Mouse (Mus musculus): ENCODE results near the gene Bola2. TPM values are rescaled to one million over a fixed set of nuclear protein-coding genes. Genes with fewer than 3 reads are reported as not detected.
A peak's percentile ranks its signal among the peaks of the same experiment; 100 is the strongest.
"Not testable (repeated sequence)": the region's sequence is repeated elsewhere in the genome, so short reads cannot be mapped to it uniquely, and the experiment has no call there.

Bola2 gene
- polyA plus RNA-seq, 2 experiments, result 50.4 to 122 TPM

- Histone ChIP-seq H3K27ac (replicated peaks; ENCODE audit: low read depth, low read length) (0 out of 2 replicates have a peak within 1 kb of the TSS, but pooled peaks have one; percentile 10), H3K9ac (ENCODE audit: low read depth, low read length, severe bottlenecking) (no peak within 1 kb of the TSS), H3K4me3 (replicated peaks; ENCODE audit: low read length) (no peak within 1 kb of the TSS), H3K36me3 (ENCODE audit: control insufficient read depth, insufficient read depth, low read length) (peaks cover 17% of the 10 kb centered on the region), H3K27me3 (ENCODE audit: control insufficient read depth, insufficient read depth, low read length) (no peaks in the 10 kb centered on the region), H3K4me1 (ENCODE audit: control insufficient read depth, insufficient read depth, low read length) (no peaks in the 10 kb centered on the region), H3K4me2 (replicated peaks; ENCODE audit: low read depth, low read length, severe bottlenecking) (no peak within 1 kb of the TSS), H3K9me3 (ENCODE audit: control insufficient read depth, low read length) (no peaks in the 10 kb centered on the region)
- WGBS, result 58% methylated on average over 1 of the region's 1 CpGs
- ATAC-seq (ENCODE audit: low FRiP score, low read depth) (0 out of 2 replicates have a peak, but pooled peaks have one; percentile 37), DNase-seq (ENCODE audit: low spot score) (peak; percentile 20)
- no peak for TF ChIP-seq POLR2A (IDR thresholded peaks at IDR 0.05; ENCODE audit: borderline replicate concordance, extremely low read depth, insufficient read depth, insufficient read length)
Measured at GRCm38 (mm10) chr7:126676207-126676606, 19.0 kb upstream of the Bola2 start, which contains the start of gene Sult1a1. Gene Sult1a1 (minus strand): TSS chr7:126676432.

GRCm38 (mm10) chr7:126676631-126677220 lies 18.5 kb upstream of the Bola2 start:
- Histone ChIP-seq H3K9ac (ENCODE audit: low read depth, low read length, severe bottlenecking) (no peak overlapping the region), H3K4me3 (replicated peaks; ENCODE audit: low read length) (no peak overlapping the region), H3K27ac (replicated peaks; ENCODE audit: low read depth, low read length) (no peak overlapping the region), H3K4me2 (replicated peaks; ENCODE audit: low read depth, low read length, severe bottlenecking) (no peak overlapping the region), H3K4me1 (ENCODE audit: control insufficient read depth, insufficient read depth, low read length) (no peaks in the 10 kb centered on the region), H3K9me3 (ENCODE audit: control insufficient read depth, low read length) (no peaks in the 10 kb centered on the region), H3K36me3 (ENCODE audit: control insufficient read depth, insufficient read depth, low read length) (peaks cover 12% of the 10 kb centered on the region; the same call in 1 of the 2 replicates), H3K27me3 (ENCODE audit: control insufficient read depth, insufficient read depth, low read length) (no peaks in the 10 kb centered on the region)
- DNase-seq (ENCODE audit: low spot score), result no peak
- ATAC-seq (ENCODE audit: low FRiP score, low read depth), result no peak
- 75% methylated on average over 4 of the region's 4 CpGs for WGBS
- no peak for TF ChIP-seq POLR2A (IDR thresholded peaks at IDR 0.05; ENCODE audit: borderline replicate concordance, extremely low read depth, insufficient read depth, insufficient read length)

- 77% methylated on average over 8 of the region's 8 CpGs for WGBS
- no peak overlapping the region for H3K27ac ChIP-seq (replicated peaks; ENCODE audit: low read depth, low read length)
- ATAC-seq (ENCODE audit: low FRiP score, low read depth) (no peak), DNase-seq (ENCODE audit: low spot score) (no peak)
- H3K4me1 ChIP-seq (ENCODE audit: control insufficient read depth, insufficient read depth, low read length), result no peaks in the 10 kb centered on the region
- peaks cover 4% of the 10 kb centered on the region; the same call in 1 of the 2 replicates for H3K36me3 ChIP-seq (ENCODE audit: control insufficient read depth, insufficient read depth, low read length)
- no peak overlapping the region for H3K9ac ChIP-seq (ENCODE audit: low read depth, low read length, severe bottlenecking)
- no peak overlapping the region for H3K4me3 ChIP-seq (replicated peaks; ENCODE audit: low read length)
- no peak overlapping the region for H3K4me2 ChIP-seq (replicated peaks; ENCODE audit: low read depth, low read length, severe bottlenecking)
- no peaks in the 10 kb centered on the region for H3K9me3 ChIP-seq (ENCODE audit: control insufficient read depth, low read length)
- TF ChIP-seq POLR2A (IDR thresholded peaks at IDR 0.05; ENCODE audit: borderline replicate concordance, extremely low read depth, insufficient read depth, insufficient read length), result no peak
- H3K27me3 ChIP-seq (ENCODE audit: control insufficient read depth, insufficient read depth, low read length), result no peaks in the 10 kb centered on the region
Measured at GRCm38 (mm10) chr7:126678545-126679341, 16.5 kb upstream of the Bola2 start.

GRCm38 (mm10) chr7:126679683-126680082 lies 15.5 kb upstream of the Bola2 start:
- 93% methylated on average over 5 of the region's 5 CpGs for WGBS

GRCm38 (mm10) chr7:126681221-126681620 lies 14.0 kb upstream of the Bola2 start:
- H3K9ac ChIP-seq (ENCODE audit: low read depth, low read length, severe bottlenecking), result no peak overlapping the region
- H3K36me3 ChIP-seq (ENCODE audit: control insufficient read depth, insufficient read depth, low read length), result no peaks in the 10 kb centered on the region; the same call in 1 of the 2 replicates
- no peaks in the 10 kb centered on the region for H3K9me3 ChIP-seq (ENCODE audit: control insufficient read depth, low read length)
- WGBS, result 95% methylated on average over 5 of the region's 5 CpGs
- TF ChIP-seq POLR2A (IDR thresholded peaks at IDR 0.05; ENCODE audit: borderline replicate concordance, extremely low read depth, insufficient read depth, insufficient read length), result no peak
- no peak for ATAC-seq (ENCODE audit: low FRiP score, low read depth)
- H3K4me3 ChIP-seq (replicated peaks; ENCODE audit: low read length), result no peak overlapping the region
- H3K4me1 ChIP-seq (ENCODE audit: control insufficient read depth, insufficient read depth, low read length), result no peaks in the 10 kb centered on the region
- no peak overlapping the region for H3K4me2 ChIP-seq (replicated peaks; ENCODE audit: low read depth, low read length, severe bottlenecking)
- H3K27me3 ChIP-seq (ENCODE audit: control insufficient read depth, insufficient read depth, low read length), result no peaks in the 10 kb centered on the region
- no peak overlapping the region for H3K27ac ChIP-seq (replicated peaks; ENCODE audit: low read depth, low read length)
- no peak for DNase-seq (ENCODE audit: low spot score)

More at GRCm38 (mm10) chr7:126679683-126680082, 15.5 kb upstream of the Bola2 start:
- no peak overlapping the region for H3K4me2 ChIP-seq (replicated peaks; ENCODE audit: low read depth, low read length, severe bottlenecking)
- ATAC-seq (ENCODE audit: low FRiP score, low read depth) (no peak), DNase-seq (ENCODE audit: low spot score) (no peak)
- H3K4me3 ChIP-seq (replicated peaks; ENCODE audit: low read length), result no peak overlapping the region
- no peaks in the 10 kb centered on the region for H3K27me3 ChIP-seq (ENCODE audit: control insufficient read depth, insufficient read depth, low read length)
- TF ChIP-seq POLR2A (IDR thresholded peaks at IDR 0.05; ENCODE audit: borderline replicate concordance, extremely low read depth, insufficient read depth, insufficient read length), result no peak
- no peaks in the 10 kb centered on the region for H3K9me3 ChIP-seq (ENCODE audit: control insufficient read depth, low read length)
- H3K27ac ChIP-seq (replicated peaks; ENCODE audit: low read depth, low read length), result no peak overlapping the region
- no peaks in the 10 kb centered on the region for H3K4me1 ChIP-seq (ENCODE audit: control insufficient read depth, insufficient read depth, low read length)
- H3K36me3 ChIP-seq (ENCODE audit: control insufficient read depth, insufficient read depth, low read length), result peaks cover 4% of the 10 kb centered on the region; the same call in 1 of the 2 replicates
- H3K9ac ChIP-seq (ENCODE audit: low read depth, low read length, severe bottlenecking), result no peak overlapping the region

GRCm38 (mm10) chr7:126688156-126688555 lies 7.0 kb upstream of the Bola2 start:
- not testable (repeated sequence) for H3K4me1 ChIP-seq (ENCODE audit: control insufficient read depth, insufficient read depth, low read length); H3K4me3 ChIP-seq (replicated peaks; ENCODE audit: low read length); H3K9ac ChIP-seq (ENCODE audit: low read depth, low read length, severe bottlenecking); DNase-seq (ENCODE audit: low spot score); H3K27me3 ChIP-seq (ENCODE audit: control insufficient read depth, insufficient read depth, low read length); H3K4me2 ChIP-seq (replicated peaks; ENCODE audit: low read depth, low read length, severe bottlenecking); ATAC-seq (ENCODE audit: low FRiP score, low read depth); H3K9me3 ChIP-seq (ENCODE audit: control insufficient read depth, low read length); H3K27ac ChIP-seq (replicated peaks; ENCODE audit: low read depth, low read length)
- peaks cover 27% of the 10 kb centered on the region for H3K36me3 ChIP-seq (ENCODE audit: control insufficient read depth, insufficient read depth, low read length)
- 73% methylated on average over 4 of the region's 4 CpGs for WGBS

All from limb, embryonic 14.5 days (tissue).